Mouse (Mus musculus) testis, adult 2 months (tissue): Measurements from ENCODE around the gene Wnt4.

ENCODE experiments used
- CTCF ChIP-seq: fragments of 200-500 bp; IDR thresholded peaks from 2 replicates; pipeline ENCODE4 v1.5.1; 2012; ENCODE audit warnings: low read depth, mild to moderate bottlenecking, inconsistent platforms, low read length, moderate library complexity; ENCODE audit not compliant: control insufficient read depth, insufficient read depth, insufficient replicate concordance
- POLR2A ChIP-seq: fragments of 200-500 bp; IDR thresholded peaks from 2 replicates; pipeline ENCODE4 v1.6.1; 2012; ENCODE audit warnings: low read depth, mild to moderate bottlenecking, inconsistent platforms, low read length, moderate library complexity; ENCODE audit not compliant: control insufficient read depth

GRCm38 (mm10) chr4:137264066-137264465 lies 13.2 kb upstream of the Wnt4 start:
- TF ChIP-seq POLR2A (no peak), CTCF (no peak)
